Mouse (Mus musculus): ENCODE measurements around the gene Resp18. TPM values are rescaled to one million over a fixed set of nuclear protein-coding genes. Genes with fewer than 3 reads are reported as not detected.

The Resp18 gene
- polyA plus RNA-seq, 1 experiment from 2014 or later, result 69.5 TPM

DNA sequence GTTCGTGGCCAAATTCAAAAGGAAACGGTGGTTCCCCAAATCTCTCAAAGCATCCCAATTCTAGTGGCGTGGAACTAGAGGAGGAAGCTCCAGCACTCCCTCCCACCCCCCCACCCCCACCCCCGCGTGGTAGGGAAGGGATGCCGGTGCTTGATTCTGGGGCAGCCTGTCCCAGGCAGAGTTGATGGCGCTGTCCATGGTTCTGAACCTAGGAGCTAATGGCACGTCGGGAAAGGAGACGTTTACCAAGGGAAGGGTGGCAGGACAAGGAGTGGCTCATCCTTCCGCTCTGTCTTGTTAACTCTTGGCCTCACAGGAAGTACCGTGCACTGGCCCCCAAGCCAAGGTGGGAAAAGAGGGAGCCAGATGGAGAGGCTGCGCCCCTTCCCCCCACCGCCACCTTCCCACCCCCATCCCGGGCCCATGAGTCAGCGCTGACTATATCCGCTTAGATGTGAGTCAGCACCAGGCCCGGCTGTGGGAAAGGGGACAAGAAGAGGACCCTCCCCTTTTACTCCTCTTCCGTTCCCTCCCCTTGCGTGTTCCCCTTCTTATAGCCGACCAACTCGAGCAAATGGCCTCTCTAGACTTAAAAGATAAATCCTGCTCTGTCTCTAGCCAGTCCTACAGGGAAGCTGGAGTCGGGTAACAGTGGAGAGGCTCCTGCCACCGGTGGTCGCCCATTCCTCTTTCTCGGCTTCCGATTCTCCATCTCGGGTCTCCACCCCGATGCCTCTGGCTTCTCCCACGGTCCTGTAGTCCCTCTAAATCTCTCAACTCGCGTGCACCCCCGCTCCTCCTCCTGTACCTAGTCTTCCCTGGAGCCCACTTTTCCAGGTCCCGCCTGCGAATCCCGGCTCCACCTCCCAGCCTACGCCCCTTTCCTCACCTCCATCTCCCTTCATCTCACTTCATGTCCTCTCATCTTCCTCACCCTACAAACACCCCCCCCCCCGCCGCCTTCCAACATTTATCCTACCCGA, 15.0 kb downstream of the Resp18 start:
- WGBS, result 2% methylated on average over 40 of the region's 40 CpGs
- H3K4me3 ChIP-seq, result peak overlapping the region; percentile 43
- no peaks in the 10 kb centered on the region; the same call in 1 of the 2 replicates for H3K4me1 ChIP-seq
- H3K27me3 ChIP-seq (replicated peaks), result peaks cover 54% of the 10 kb centered on the region
- no peaks in the 10 kb centered on the region for H3K9me3 ChIP-seq
- H3K9ac ChIP-seq, result peak overlapping the region; percentile 55
- peak overlapping the region; percentile 68 for H3K4me2 ChIP-seq (replicated peaks)
- no peak overlapping the region for H3K27ac ChIP-seq
- H3K36me3 ChIP-seq, result no peaks in the 10 kb centered on the region
- peak; percentile 58 for ATAC-seq (ENCODE audit: low FRiP score, low read depth)

DNA sequence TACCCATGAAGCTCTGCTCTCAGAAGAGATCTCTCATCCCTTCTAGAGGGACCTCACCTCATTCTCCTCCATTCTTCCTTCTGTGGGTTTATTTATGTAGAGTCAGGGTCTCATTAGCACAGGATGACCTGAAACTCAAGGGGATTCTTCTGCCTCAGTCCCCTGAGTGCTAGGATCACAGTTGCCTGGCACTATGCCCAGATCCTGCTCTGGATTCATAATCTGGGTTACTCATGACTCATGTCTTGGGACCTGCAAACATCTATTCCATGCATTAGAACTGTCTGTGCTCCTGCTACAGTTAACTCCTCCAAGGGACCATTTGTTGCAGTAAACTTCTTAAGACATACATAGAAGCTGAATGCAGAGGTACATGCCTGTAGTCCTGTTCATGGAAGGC, 16.9 kb downstream of the Resp18 start:
- ATAC-seq (ENCODE audit: low FRiP score, low read depth), result no peak
- H3K27me3 ChIP-seq (replicated peaks), result peaks cover 59% of the 10 kb centered on the region
- no peaks in the 10 kb centered on the region for H3K9me3 ChIP-seq
- no peak overlapping the region for H3K4me2 ChIP-seq (replicated peaks)
- no peaks in the 10 kb centered on the region for H3K36me3 ChIP-seq
- H3K27ac ChIP-seq, result no peak overlapping the region
- H3K4me1 ChIP-seq, result no peaks in the 10 kb centered on the region; the same call in 1 of the 2 replicates
- H3K9ac ChIP-seq, result no peak overlapping the region
- no peak overlapping the region for H3K4me3 ChIP-seq

DNA sequence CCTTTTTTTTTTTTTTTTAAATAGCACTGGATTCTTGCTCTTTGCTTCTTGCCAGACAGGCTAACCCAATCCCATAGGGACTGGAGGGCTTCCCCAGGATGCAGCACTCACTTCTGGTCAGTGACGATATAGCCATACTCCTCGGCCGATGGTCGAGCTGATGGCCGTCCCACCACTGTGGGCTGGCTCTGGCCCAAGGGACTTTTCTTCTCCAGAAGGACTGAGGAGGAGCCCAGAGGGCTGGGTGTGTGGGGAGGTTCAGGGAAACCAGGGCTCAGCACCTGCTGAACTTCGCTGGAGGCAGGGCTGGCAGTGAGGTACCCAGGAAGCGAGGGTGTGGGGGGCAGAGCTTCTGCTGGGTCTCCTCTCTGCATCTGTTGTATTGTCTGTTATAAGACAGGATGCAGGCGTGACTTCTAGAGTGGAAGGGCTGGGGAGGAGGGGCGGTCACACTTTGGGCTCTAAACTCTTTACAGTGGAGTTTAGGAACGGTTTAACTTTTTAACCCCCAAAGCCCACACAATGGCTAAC, 22.6 kb downstream of the Resp18 start:
- ATAC-seq (ENCODE audit: low FRiP score, low read depth), result no peak
- peaks cover 9% of the 10 kb centered on the region for H3K4me1 ChIP-seq
- no peaks in the 10 kb centered on the region for H3K9me3 ChIP-seq
- H3K9ac ChIP-seq, result no peak overlapping the region
- no peak overlapping the region for H3K27ac ChIP-seq
- no peak overlapping the region for H3K4me2 ChIP-seq (replicated peaks)
- 72% methylated on average over 10 of the region's 10 CpGs for WGBS
- H3K36me3 ChIP-seq, result no peaks in the 10 kb centered on the region
- no peak overlapping the region for H3K4me3 ChIP-seq
- peaks cover 15% of the 10 kb centered on the region; the same call in 1 of the 2 replicates for H3K27me3 ChIP-seq (replicated peaks)

DNA sequence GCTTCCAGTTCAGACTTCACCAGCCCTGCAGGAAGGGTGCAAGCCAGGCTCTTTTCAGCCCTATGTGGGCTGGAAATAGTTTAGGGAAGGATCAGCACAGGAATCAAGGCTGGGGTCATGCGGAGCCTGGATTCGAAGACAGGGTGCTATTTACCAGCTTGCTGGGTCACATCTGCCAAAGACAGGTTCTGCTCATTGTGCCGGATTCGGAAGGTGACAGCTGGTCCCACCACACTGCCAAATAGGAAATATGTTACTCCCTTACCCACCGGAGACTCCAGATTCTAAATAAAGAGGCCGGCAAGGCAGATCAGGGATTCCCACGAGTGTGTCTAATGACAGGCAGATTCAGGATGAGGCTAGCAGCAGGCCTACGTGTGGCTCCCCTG, 23.6 kb downstream of the Resp18 start:
- Histone ChIP-seq H3K9me3 (no peaks in the 10 kb centered on the region), H3K4me1 (peaks cover 9% of the 10 kb centered on the region), H3K9ac (no peak overlapping the region), H3K36me3 (no peaks in the 10 kb centered on the region), H3K27me3 (replicated peaks) (peaks cover 12% of the 10 kb centered on the region; the same call in 1 of the 2 replicates), H3K4me2 (replicated peaks) (no peak overlapping the region), H3K4me3 (no peak overlapping the region), H3K27ac (no peak overlapping the region)
- ATAC-seq (ENCODE audit: low FRiP score, low read depth), result no peak
- 66% methylated on average over 8 of the region's 8 CpGs for WGBS

DNA sequence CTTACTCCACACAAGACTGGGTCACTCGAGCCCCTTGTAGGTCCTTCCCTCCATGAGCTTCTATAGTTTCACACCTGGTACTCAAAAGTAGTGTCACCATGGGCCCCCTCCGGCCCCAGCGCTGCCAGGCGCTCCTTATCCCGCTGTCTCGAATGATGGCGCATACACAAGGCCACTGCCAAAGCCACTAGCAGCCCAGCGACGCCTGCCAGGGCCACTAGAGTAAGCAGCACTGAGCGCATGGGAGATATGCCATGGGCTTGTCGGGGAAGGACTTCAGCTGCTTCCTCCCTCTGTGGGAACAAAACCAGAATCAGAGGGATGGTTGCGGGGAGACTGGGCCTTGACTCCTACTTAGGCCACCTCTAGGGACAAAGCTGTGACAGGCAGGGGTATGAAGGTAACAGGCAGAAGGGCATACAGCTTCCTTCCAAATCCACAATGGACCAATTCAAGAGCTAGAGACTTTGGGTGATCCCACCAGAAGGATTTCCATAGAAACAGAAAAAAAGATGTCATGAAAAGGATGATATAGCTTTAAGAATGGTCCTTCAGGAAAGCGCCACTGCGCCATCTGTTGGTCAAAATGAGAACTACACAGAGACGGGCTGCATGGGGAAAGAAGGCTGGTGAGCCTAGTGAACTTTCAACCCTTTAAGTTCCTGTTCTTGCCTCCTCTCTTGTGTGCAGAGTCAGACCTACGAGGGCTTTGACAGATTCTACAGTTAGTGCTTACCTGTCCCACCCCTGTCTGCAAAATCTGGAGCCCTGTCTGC, 24.2 kb downstream of the Resp18 start:
- H3K27ac ChIP-seq, result no peak overlapping the region
- ATAC-seq (ENCODE audit: low FRiP score, low read depth), result no peak
- no peak overlapping the region for H3K9ac ChIP-seq
- H3K36me3 ChIP-seq, result no peaks in the 10 kb centered on the region
- H3K4me1 ChIP-seq, result peaks cover 9% of the 10 kb centered on the region
- WGBS, result 64% methylated on average over 16 of the region's 16 CpGs
- H3K9me3 ChIP-seq, result no peaks in the 10 kb centered on the region
- H3K4me2 ChIP-seq (replicated peaks), result no peak overlapping the region
- H3K4me3 ChIP-seq, result no peak overlapping the region
- H3K27me3 ChIP-seq (replicated peaks), result peaks cover 12% of the 10 kb centered on the region; the same call in 1 of the 2 replicates

DNA sequence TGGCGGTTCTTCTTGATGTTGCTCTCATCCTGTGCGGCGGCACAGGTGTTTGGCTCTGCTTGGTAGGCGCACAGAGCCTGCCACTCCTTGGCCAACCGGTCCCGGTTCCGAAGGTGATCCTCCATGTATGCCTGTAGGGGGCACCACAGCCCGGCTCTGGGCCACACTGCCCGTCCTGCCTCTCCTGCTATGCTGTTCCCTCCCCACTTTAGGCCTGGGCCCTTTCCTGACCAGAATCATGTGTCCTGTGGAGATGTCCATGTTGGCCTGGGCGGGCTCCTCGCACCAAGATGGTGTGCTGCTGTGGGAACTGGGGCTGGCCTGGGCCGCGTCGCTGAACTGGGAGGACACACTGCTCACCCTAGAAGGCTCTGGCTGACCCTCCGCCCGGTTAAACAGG, 25.2 kb downstream of the Resp18 start:
- Histone ChIP-seq H3K27me3 (replicated peaks) (peaks cover 10% of the 10 kb centered on the region; the same call in 1 of the 2 replicates), H3K4me1 (peaks cover 9% of the 10 kb centered on the region), H3K36me3 (no peaks in the 10 kb centered on the region), H3K27ac (no peak overlapping the region), H3K4me3 (no peak overlapping the region), H3K9ac (no peak overlapping the region), H3K9me3 (no peaks in the 10 kb centered on the region), H3K4me2 (replicated peaks) (no peak overlapping the region)
- no peak for ATAC-seq (ENCODE audit: low FRiP score, low read depth)
- 77% methylated on average over 16 of the region's 16 CpGs for WGBS

DNA sequence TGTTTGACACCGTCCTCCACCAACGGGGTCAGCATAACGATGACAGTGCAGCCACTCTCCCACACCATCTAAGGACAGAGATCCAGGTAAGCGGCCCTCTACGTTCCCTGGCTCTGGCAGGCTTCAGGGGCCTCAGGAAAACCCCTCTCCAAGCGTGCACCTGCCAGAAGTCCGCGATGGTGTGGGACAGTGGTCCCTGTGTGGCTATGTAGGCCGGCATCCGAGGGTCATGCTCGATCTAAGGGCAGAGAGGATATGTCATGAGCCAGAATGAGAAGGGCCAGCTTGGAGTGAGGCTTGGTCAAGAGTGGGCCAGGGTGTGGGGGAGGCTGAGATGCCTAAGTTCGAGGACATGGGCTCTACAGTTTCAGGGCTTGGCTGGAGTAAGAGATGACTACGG, 25.9 kb downstream of the Resp18 start:
- Histone ChIP-seq H3K4me1 (peaks cover 14% of the 10 kb centered on the region), H3K9me3 (no peaks in the 10 kb centered on the region), H3K9ac (no peak overlapping the region), H3K4me2 (replicated peaks) (no peak overlapping the region), H3K27ac (no peak overlapping the region), H3K27me3 (replicated peaks) (0 out of 2 replicates have a peak, but pooled peaks cover 7% of the 10 kb centered on the region), H3K36me3 (no peaks in the 10 kb centered on the region), H3K4me3 (no peak overlapping the region)
- no peak for ATAC-seq (ENCODE audit: low FRiP score, low read depth)
- whole genome bisulfite sequencing, result 70% methylated on average over 13 of the region's 13 CpGs

DNA sequence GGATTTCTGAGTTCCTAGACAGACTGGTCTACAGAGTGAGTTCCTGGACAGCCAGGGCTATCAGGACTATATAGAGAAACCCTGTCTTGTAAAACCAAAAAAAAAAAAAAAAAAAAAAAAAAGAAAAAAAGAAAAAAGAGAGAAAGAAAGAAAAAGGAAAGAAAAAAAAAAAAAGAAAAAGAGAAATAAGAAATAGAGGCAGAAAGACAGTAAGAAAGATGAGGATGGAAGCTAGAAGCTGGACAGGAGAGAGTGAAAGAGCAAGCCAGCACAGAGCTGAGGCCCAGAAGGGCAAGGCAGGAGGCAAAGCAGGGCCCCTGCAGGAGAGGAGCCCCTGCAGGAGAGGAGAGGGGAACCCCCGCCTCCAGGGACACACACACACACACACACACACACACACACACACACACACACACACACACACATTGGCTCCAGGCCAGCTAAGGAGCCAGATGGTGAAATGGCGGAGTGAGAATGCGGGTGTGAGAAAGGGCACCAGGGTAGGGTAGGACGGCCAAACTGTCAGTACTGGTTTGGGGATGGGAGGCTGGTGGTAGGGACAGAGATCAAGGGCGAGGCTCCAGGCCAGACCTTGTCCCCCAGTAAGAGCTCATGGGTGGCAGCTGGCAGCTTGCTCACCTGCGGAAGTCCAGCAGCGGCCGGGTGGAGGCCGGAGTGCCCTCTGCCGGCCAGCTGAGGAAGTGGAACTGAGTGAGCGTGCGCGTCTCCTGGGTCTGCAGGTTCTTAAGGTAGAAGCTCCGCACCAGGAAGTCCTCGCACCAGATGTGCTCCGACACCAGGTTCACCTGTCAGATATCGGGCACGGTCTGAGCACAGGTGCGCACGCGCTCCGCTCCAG, 26.9 kb downstream of the Resp18 start:
- Histone ChIP-seq H3K27ac (no peak overlapping the region), H3K36me3 (no peaks in the 10 kb centered on the region), H3K4me2 (replicated peaks) (peak overlapping the region; percentile 56), H3K4me3 (0 out of 2 replicates have a peak overlapping the region, but pooled peaks have one; percentile 9), H3K9me3 (no peaks in the 10 kb centered on the region), H3K9ac (no peak overlapping the region), H3K27me3 (replicated peaks) (0 out of 2 replicates have a peak, but pooled peaks cover 7% of the 10 kb centered on the region), H3K4me1 (peaks cover 16% of the 10 kb centered on the region)
- WGBS, result 5% methylated on average over 21 of the region's 22 CpGs
- peak; percentile 63 for ATAC-seq (ENCODE audit: low FRiP score, low read depth)

DNA sequence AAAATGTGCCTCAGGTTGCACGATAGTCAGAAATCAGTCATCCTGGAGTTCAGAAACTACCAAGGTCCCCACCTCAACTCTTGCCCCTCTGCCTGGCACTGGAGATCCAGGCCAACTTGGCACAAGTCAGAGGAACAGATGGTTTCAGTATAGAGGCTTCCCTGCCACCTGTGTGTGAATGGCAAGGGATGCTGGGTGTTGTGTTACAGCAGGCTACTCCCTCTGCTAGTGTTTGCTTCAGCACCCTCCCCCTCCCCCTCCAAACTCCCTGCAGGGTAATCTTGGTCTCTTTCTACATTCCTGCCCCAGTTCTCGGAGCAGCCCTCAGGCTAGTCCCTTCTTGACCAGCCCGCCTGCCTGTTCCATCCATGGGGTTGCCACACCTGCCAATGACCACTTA, 27.7 kb downstream of the Resp18 start:
- no peak overlapping the region for H3K27ac ChIP-seq
- H3K9me3 ChIP-seq, result no peaks in the 10 kb centered on the region
- H3K4me3 ChIP-seq, result no peak overlapping the region
- peaks cover 16% of the 10 kb centered on the region for H3K4me1 ChIP-seq
- 70% methylated on average over 3 of the region's 3 CpGs for WGBS
- H3K4me2 ChIP-seq (replicated peaks), result no peak overlapping the region
- no peak overlapping the region for H3K9ac ChIP-seq
- peaks cover 4% of the 10 kb centered on the region; the same call in 1 of the 2 replicates for H3K36me3 ChIP-seq
- ATAC-seq (ENCODE audit: low FRiP score, low read depth), result no peak
- 0 out of 2 replicates have a peak, but pooled peaks cover 7% of the 10 kb centered on the region for H3K27me3 ChIP-seq (replicated peaks)

DNA sequence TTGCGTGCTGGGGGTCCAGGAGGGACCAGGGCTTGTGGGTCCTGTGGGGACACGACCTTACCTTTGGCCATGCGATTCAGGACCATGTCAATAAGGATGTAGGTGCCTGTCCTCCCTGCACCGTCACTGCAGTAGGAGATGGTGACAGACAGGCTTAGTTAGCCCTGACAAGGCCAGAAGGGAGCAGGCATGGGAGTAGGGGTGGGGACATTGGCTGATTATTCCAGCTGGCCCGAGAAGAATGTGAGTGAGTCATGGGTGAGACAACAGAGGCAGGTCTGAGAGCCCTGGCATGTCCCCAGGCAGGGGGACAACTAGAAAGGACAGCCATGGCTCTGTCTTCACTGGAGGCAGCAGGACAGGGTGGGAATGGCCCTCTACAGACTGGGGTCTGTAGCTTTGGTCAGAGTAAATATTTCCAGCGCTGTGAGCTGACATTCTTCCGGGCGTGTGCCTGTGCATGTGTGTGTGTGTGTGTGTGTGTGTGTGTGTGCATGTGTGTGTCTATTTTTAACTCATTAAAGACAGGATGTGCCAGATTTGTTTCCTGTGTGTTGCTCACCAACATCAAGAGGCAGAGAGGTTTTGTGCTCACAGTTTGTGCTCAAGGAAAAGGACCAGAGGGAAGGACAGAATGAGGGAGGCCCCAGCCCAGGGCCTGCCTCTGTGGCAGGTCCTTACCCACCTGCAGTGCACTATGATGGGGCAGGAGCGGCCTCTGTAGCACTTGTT, 30.0 kb downstream of the Resp18 start:
- Histone ChIP-seq H3K27ac (no peak overlapping the region), H3K27me3 (replicated peaks) (0 out of 2 replicates have a peak, but pooled peaks cover 5% of the 10 kb centered on the region), H3K9me3 (no peaks in the 10 kb centered on the region), H3K36me3 (peaks cover 18% of the 10 kb centered on the region; the same call in 1 of the 2 replicates), H3K4me3 (no peak overlapping the region), H3K4me1 (peaks cover 14% of the 10 kb centered on the region), H3K9ac (no peak overlapping the region; the same call in 1 of the 2 replicates), H3K4me2 (replicated peaks) (no peak overlapping the region)
- WGBS, result 63% methylated on average over 9 of the region's 9 CpGs
- ATAC-seq (ENCODE audit: low FRiP score, low read depth), result no peak

Data from neural tube, embryonic 12.5 days (tissue).